ENCODE assay signal across 8 mouse cellular contexts in genomic region chrX:74085601-74086038, GRCm38 (mm10). TPM values are rescaled to one million over a fixed set of nuclear protein-coding genes. Genes with fewer than 3 reads are reported as not detected.
DNase-seq lines count a peak whose midpoint lies in the region; ATAC-seq and TF ChIP-seq lines count a peak whose summit lies in the region.

No protein-coding gene starts in this region.

- peak; percentile 98 to 99 for DNase-seq in gastrocnemius, adult 8-10 months (ENCODE audit: low spot score in 2 of 2)
- peak; percentile 79 for DNase-seq in hindlimb bud, embryonic 11.5 days (ENCODE audit: extremely low spot score, low read depth, low spot score)
- DNase-seq in left cerebral cortex, adult 8-10 months (ENCODE audit: low spot score in 2 of 2), result peak; percentile 87 to 99
- peak; percentile 98 to 99 for DNase-seq in right cerebral cortex, postnatal 10 days (ENCODE audit: low spot score in 2 of 2)
- DNase-seq in urinary bladder, postnatal 25 days (ENCODE audit: low spot score), result peak; percentile 83

- peaks cover 3% of the 10 kb centered on the region; the same call in 1 of the 2 replicates for H3K4me1 ChIP-seq in cortical plate, adult 2 months (ENCODE audit: control insufficient read depth, insufficient read depth, low read length)
- H3K4me1 ChIP-seq in megakaryocyte, embryonic 14.5 days, result peaks cover 27% of the 10 kb centered on the region

- H3K36me3 ChIP-seq in megakaryocyte, embryonic 14.5 days (replicated peaks; ENCODE audit: low read length), result no peaks in the 10 kb centered on the region

- no peak overlapping the region for H3K27ac ChIP-seq in cortical plate, adult 2 months (ENCODE audit: insufficient read depth, low read length)

- H3K27me3 ChIP-seq in megakaryocyte, embryonic 14.5 days (replicated peaks), result peaks cover 11% of the 10 kb centered on the region

- H3K4me3 ChIP-seq in cortical plate, adult 2 months (ENCODE audit: insufficient read depth, low read length), result peak overlapping the region; percentile 10; the same call in 1 of the 2 replicates
- H3K4me3 ChIP-seq in megakaryocyte, embryonic 14.5 days (replicated peaks), result peak overlapping the region; percentile 96

- H3K9me3 ChIP-seq in megakaryocyte, embryonic 14.5 days, result peaks cover 10% of the 10 kb centered on the region

- peak; percentile 48; the same call in 1 of the 2 replicates for TF ChIP-seq POLR2A in cortical plate, adult 2 months (IDR thresholded peaks at IDR 0.05; ENCODE audit: extremely low read depth, insufficient read depth, low read length)

- no peak for TF ChIP-seq CTCF in cortical plate, adult 2 months (IDR thresholded peaks at IDR 0.05; ENCODE audit: extremely low read depth, insufficient read depth, low read length)

- peak; percentile 96 for ATAC-seq in activated CD4-positive, CD25-positive, alpha-beta regulatory T cell, adult 4 months

RNA-seq across cellular contexts. Expression of gene Opn1mw, which starts 41.6 kb away (rescaled TPM):
- not detected for polyA plus RNA-seq in activated CD4-positive, CD25-positive, alpha-beta regulatory T cell, adult 4 months (2017; shearing (Covaris generic))
- polyA plus RNA-seq in cortical plate, adult 2 months (2012; rRNA removed), result 0.34 and 0.38 TPM in 2 replicates
- total RNA-seq in gastrocnemius, adult 8-10 months (2022), result 1 to 10 TPM in 1 of 4 experiments, under 1 TPM in 1, not detected in 2; 0.46 to 1.5 TPM
- total RNA-seq in left cerebral cortex, adult 8-10 months (2022), result 1 to 10 TPM in 1 of 4 experiments, under 1 TPM in 1, not detected in 2; 0.59 to 2.5 TPM
- not detected in 2 replicates for polyA plus RNA-seq in megakaryocyte, embryonic 14.5 days (2012; ENCODE audit: insufficient read depth, low replicate concordance)

RNA-seq across cellular contexts. Expression of gene Mecp2, which starts 49.5 kb away (rescaled TPM):
- polyA plus RNA-seq in activated CD4-positive, CD25-positive, alpha-beta regulatory T cell, adult 4 months (2017; shearing (Covaris generic)), result 10 to 100 TPM; 16.3 to 18.2 TPM
- polyA plus RNA-seq in cortical plate, adult 2 months (2012; rRNA removed), result 28.6 and 29.4 TPM in 2 replicates
- 10 to 100 TPM; 27.8 to 32.8 (median 29.0) TPM for total RNA-seq in gastrocnemius, adult 8-10 months (2022)
- 10 to 100 TPM; 87.7 to 95.0 (median 90.3) TPM for total RNA-seq in left cerebral cortex, adult 8-10 months (2022)
- 13.7 and 25.1 TPM in 2 replicates for polyA plus RNA-seq in megakaryocyte, embryonic 14.5 days (2012; ENCODE audit: insufficient read depth, low replicate concordance)
